Mouse (Mus musculus) midbrain, embryonic 13.5 days (tissue): ENCODE data around the gene Pan2. TPM values are rescaled to one million over a fixed set of nuclear protein-coding genes. Genes with fewer than 3 reads are reported as not detected.
"Not testable (repeated sequence)": the region's sequence is repeated elsewhere in the genome, so short reads cannot be mapped to it uniquely, and the experiment has no call there.

Experiments
- ATAC-seq: fragments of 200-750 bp; cut with Nextera tagmentation; 2 replicates; pipeline ENCODE4 v1.8.0; 2017; ENCODE audit warnings: mild to moderate bottlenecking, moderate TSS enrichment, moderate library complexity
- H3K27ac ChIP-seq: fragments of 300-500 bp; sonication (generic); 2 replicates; pipeline ENCODE4 v1.5.1; 2015; ENCODE audit warnings: inconsistent platforms, mild to moderate bottlenecking, moderate library complexity
- H3K27me3 ChIP-seq: fragments of 300-500 bp; sonication (generic); 2 replicates; pipeline ENCODE4 v1.6.1; 2015; ENCODE audit warnings: mild to moderate bottlenecking, inconsistent platforms
- H3K36me3 ChIP-seq: fragments of 300-500 bp; sonication (generic); 2 replicates; pipeline ENCODE4 v1.6.1; 2015; ENCODE audit warnings: mild to moderate bottlenecking, inconsistent platforms
- H3K4me1 ChIP-seq: fragments of 300-500 bp; sonication (generic); replicated peaks from 2 replicates; pipeline ENCODE4 v1.6.1; 2015; ENCODE audit warnings: inconsistent platforms
- H3K4me2 ChIP-seq: fragments of 300-500 bp; sonication (generic); replicated peaks from 2 replicates; pipeline ENCODE4 v1.6.1; 2015; ENCODE audit warnings: moderate library complexity, mild to moderate bottlenecking, inconsistent platforms
- H3K4me3 ChIP-seq: fragments of 300-500 bp; sonication (generic); replicated peaks from 2 replicates; pipeline ENCODE4 v1.5.1; 2015; ENCODE audit warnings: mild to moderate bottlenecking, inconsistent platforms
- H3K9ac ChIP-seq: fragments of 300-500 bp; sonication (generic); replicated peaks from 2 replicates; pipeline ENCODE4 v1.6.1; 2015; ENCODE audit warnings: mild to moderate bottlenecking, inconsistent platforms
- H3K9me3 ChIP-seq: fragments of 300-500 bp; sonication (generic); 2 replicates; pipeline ENCODE4 v1.6.1; 2016; ENCODE audit warnings: mild to moderate bottlenecking, inconsistent platforms
- WGBS: fragments of 180-500 bp; shearing (Covaris S2); methylation state at CpG from one replicate; pipeline ENCODE4 v1.1.7; 2015; 5-methylcytosine and 5-hydroxymethylcytosine counted together
- polyA plus RNA-seq: library from polyadenylated mRNA; unstranded; fragments of >200 nt; fragmentation: Nextera tagmentation; extraction: Ambion mirVana; gene quantifications from 2 replicates; pipeline ENCODE4 v1.2.1, GENCODE M21; 2015

Gene Pan2
- polyA plus RNA-seq, 1 experiment from 2014 or later = 30.4 TPM

DNA sequence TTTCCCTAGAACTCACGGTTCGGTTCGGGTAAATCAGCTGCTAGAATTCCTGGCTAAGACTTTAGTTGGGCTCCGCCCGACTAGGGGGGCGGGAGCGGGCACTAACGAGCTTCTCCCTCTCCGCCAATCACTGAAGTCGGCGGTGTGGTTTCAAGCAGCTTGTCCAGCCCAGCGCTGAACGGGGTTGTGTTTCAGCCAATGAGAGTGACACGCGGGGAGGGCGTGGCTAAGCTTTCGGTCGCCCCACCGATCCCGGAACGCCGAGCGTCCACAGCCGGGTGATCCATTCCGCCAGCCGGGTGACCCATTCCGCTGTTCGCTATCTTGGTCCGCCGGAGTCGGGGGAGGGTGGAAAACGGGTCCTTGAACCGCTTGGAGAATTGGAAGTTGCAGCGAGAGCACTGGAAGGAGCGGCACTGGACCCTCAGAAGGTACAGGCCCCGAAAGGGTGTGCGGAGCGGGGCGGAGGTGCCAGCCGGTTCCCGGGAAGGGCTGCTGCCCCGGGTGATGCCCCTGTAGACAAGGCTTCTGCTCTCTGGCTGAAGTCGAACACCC, 32.8 kb upstream of the Pan2 start, which contains the start of gene Stat2:
TSS of gene Stat2 (plus strand) at position 273 of the 555 bp plus-strand sequence.
- under 1% methylated on average over 43 of the region's 43 CpGs for WGBS
- 0 out of 2 replicates have a peak, but pooled peaks cover 7% of the 10 kb centered on the region for H3K27me3 ChIP-seq
- H3K27ac ChIP-seq = peak within 1 kb of the TSS; percentile 83
- H3K9ac ChIP-seq = peak within 1 kb of the TSS; percentile 76
- H3K36me3 ChIP-seq = no peaks in the 10 kb centered on the region
- H3K4me1 ChIP-seq = peaks cover 7% of the 10 kb centered on the region; the same call in 1 of the 2 replicates
- H3K9me3 ChIP-seq = no peaks in the 10 kb centered on the region
- peak within 1 kb of the TSS; percentile 81 for H3K4me3 ChIP-seq
- peak; percentile 99 for ATAC-seq
- H3K4me2 ChIP-seq = peak within 1 kb of the TSS; percentile 68

DNA sequence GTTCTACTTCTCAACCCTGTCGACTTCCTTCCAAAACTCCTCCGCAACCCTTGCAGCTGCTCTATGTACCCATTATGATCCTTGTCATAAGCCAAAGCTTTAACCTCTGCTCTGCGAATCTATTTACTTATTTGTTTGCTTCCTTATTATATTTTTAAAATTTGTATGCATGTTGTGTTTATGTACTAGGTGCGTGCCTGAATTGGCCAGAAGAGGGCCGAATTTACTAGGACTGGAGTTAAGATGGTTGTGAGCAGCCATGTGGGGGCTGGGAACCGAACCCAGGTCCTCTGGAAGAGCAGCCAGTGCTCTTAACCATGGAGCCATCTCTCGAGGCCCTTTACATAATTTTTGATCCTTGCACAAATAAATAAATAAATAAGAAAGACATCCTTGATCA, 32.3 kb upstream of the Pan2 start:
- Histone ChIP-seq H3K4me3 (peak overlapping the region; percentile 81), H3K9me3 (no peaks in the 10 kb centered on the region), H3K4me2 (peak overlapping the region; percentile 68), H3K36me3 (no peaks in the 10 kb centered on the region), H3K27ac (peak overlapping the region; percentile 83), H3K27me3 (0 out of 2 replicates have a peak, but pooled peaks cover 7% of the 10 kb centered on the region), H3K9ac (peak overlapping the region; percentile 76), H3K4me1 (peaks cover 7% of the 10 kb centered on the region; the same call in 1 of the 2 replicates)
- WGBS = 44% methylated on average over 7 of the region's 7 CpGs
- ATAC-seq = no peak

DNA sequence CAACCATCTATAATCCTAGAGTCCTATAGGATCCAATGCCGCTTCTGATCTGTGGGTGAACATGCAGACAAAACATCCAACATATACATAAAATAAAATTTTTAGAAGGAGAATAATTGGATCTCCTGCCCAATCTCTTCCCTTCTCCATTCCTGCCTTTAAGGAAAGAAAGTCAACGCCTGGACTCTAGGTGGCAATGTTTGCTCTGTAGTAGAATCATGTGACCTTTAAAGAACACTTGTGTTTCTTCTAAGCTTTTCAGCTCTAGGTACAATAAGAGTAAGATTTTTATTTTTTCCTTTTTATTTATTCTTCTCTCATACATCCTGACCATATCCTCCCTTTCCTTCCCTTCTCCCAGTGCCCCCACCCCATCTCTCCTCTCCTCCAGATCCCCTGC, 31.3 kb upstream of the Pan2 start:
- no peak overlapping the region for H3K9ac ChIP-seq
- WGBS = 58% methylated on average over 2 of the region's 2 CpGs
- H3K4me2 ChIP-seq = no peak overlapping the region
- ATAC-seq = no peak
- H3K4me3 ChIP-seq = no peak overlapping the region
- H3K4me1 ChIP-seq = peaks cover 7% of the 10 kb centered on the region; the same call in 1 of the 2 replicates
- no peaks in the 10 kb centered on the region for H3K9me3 ChIP-seq
- 0 out of 2 replicates have a peak, but pooled peaks cover 7% of the 10 kb centered on the region for H3K27me3 ChIP-seq
- H3K36me3 ChIP-seq = peaks cover 5% of the 10 kb centered on the region; the same call in 1 of the 2 replicates
- H3K27ac ChIP-seq = no peak overlapping the region

DNA sequence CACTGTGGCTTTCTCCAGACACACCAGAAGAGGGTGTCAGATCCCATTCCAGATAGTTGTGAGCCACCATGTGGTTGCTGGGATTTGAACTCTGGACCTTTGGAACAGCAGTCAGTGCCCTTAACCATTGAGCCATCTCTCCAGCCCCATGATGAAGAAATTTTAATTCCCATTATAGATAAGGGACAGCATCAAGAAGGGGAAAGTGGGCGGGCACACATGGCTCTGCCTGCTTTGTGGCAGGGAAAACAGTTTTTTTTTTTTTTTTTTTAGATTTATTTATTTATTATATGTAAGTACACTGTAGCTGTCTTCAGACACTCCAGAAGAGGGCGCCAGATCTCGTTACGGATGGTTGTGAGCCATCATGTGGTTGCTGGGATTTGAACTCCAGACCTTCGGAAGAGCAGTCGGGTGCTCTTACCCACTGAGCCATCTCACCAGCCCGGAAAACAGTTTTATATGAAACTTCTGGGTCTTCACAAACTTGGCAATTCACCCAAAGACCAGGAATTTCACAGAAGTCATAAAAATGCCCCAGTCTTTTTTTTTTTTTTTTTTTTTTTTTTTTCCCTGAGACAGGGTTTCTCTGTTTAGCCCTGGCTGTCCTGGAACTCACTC, 30.2 kb upstream of the Pan2 start:
- H3K9ac ChIP-seq, H3K4me3 ChIP-seq, ATAC-seq, H3K4me1 ChIP-seq, H3K27ac ChIP-seq, H3K4me2 ChIP-seq, H3K9me3 ChIP-seq, H3K27me3 ChIP-seq: not testable (repeated sequence)
- peaks cover 12% of the 10 kb centered on the region for H3K36me3 ChIP-seq
- 91% methylated on average over 5 of the region's 7 CpGs for WGBS

DNA sequence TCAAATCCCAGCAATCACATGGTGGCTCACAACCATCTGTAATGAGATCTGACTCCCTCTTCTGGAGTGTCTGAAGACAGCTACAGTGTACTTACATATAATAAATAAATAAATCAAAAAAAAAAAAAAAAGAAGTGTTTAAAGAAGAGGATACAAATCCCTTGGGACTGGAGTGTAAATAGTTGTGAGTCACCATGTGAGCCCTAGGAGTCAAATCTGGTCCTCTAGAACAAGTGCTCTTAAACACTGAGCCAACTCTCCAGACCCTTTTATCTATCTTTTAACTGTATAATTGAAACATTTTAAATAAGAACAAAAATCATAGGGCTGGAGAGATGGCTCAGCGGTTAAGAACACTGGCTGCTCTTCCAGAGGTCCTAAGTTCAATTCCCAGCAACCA, 27.8 kb upstream of the Pan2 start:
- H3K9me3 ChIP-seq, H3K4me2 ChIP-seq, H3K4me1 ChIP-seq, ATAC-seq, H3K27me3 ChIP-seq, H3K4me3 ChIP-seq, H3K27ac ChIP-seq, H3K9ac ChIP-seq: not testable (repeated sequence)
- 100% methylated on average over 1 of the region's 1 CpGs for WGBS
- peaks cover 27% of the 10 kb centered on the region for H3K36me3 ChIP-seq

DNA sequence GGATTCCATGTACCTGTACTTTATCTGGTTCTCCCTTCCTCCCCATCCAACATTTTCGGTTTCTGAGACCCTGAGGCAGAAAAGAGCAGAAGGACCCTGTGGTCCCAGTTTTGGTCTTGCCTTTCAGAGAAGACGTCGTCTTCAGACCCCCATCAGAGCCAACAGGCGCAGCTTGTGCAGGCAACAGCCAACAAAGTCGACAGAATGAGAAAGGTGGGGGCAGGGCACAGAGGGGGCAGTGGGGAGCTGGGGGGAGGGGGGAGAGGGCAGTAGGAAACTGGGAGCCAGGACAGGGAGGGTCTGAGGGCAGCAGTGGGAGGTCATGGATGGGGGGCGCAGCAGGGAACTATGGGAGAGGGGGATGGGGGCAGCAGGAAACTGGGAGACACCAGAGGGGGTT, 25.0 kb upstream of the Pan2 start:
- Histone ChIP-seq H3K9ac (no peak overlapping the region), H3K4me3 (no peak overlapping the region), H3K27me3 (no peaks in the 10 kb centered on the region), H3K9me3 (no peaks in the 10 kb centered on the region), H3K27ac (no peak overlapping the region), H3K4me2 (no peak overlapping the region), H3K4me1 (no peaks in the 10 kb centered on the region), H3K36me3 (peaks cover 53% of the 10 kb centered on the region)
- no peak for ATAC-seq
- WGBS = 60% methylated on average over 6 of the region's 6 CpGs

DNA sequence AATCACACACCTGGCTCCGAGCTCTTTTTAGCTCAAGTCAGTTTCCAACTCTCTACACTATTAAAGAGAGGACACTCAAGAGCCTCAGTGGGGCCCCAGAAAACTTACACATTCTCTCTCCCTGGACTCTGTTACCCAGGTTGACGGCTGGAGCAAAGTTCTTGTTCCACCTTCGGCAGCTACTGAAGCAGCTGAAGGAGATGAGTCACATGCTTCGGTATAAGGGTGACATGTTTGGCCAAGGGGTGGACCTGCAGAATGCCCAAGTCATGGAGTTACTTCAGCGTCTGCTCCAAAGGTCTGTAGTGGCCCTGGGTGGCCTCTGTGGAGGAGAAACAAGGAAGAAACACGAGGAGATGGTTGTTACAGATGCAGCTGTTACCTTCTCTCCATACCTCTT, 22.2 kb upstream of the Pan2 start:
- H3K36me3 ChIP-seq = peaks cover 75% of the 10 kb centered on the region

DNA sequence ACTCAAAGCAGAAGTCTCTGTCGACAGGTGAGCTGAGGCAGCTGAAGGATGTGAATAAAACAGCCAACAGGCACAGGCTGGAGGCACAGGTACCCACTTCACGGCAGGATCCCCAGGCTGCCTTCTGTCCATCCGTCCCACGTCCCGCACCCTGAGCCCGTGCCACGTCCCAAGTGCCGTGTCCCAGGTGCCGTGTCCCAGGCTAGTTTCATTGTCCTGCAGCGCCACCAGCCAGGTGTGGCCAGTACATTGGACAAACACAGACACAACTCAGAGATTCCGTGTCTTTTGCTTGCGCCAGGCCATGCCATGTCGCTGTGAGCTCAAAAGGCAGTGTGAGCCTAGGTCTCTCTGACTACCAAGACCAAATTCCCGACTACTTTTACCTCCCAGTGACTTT, 21.5 kb upstream of the Pan2 start:
- Histone ChIP-seq H3K27ac (no peak overlapping the region), H3K4me3 (no peak overlapping the region), H3K9me3 (no peaks in the 10 kb centered on the region), H3K4me2 (no peak overlapping the region), H3K9ac (no peak overlapping the region), H3K36me3 (peaks cover 78% of the 10 kb centered on the region), H3K27me3 (no peaks in the 10 kb centered on the region), H3K4me1 (no peaks in the 10 kb centered on the region)
- 96% methylated on average over 14 of the region's 14 CpGs for WGBS
- no peak for ATAC-seq

More for the DNA sequence above, 22.2 kb upstream of the Pan2 start:
- ATAC-seq = no peak
- Histone ChIP-seq H3K27me3 (no peaks in the 10 kb centered on the region), H3K9me3 (no peaks in the 10 kb centered on the region), H3K4me2 (no peak overlapping the region), H3K27ac (no peak overlapping the region), H3K4me3 (no peak overlapping the region), H3K4me1 (no peaks in the 10 kb centered on the region), H3K9ac (no peak overlapping the region)
- WGBS = 90% methylated on average over 6 of the region's 6 CpGs

DNA sequence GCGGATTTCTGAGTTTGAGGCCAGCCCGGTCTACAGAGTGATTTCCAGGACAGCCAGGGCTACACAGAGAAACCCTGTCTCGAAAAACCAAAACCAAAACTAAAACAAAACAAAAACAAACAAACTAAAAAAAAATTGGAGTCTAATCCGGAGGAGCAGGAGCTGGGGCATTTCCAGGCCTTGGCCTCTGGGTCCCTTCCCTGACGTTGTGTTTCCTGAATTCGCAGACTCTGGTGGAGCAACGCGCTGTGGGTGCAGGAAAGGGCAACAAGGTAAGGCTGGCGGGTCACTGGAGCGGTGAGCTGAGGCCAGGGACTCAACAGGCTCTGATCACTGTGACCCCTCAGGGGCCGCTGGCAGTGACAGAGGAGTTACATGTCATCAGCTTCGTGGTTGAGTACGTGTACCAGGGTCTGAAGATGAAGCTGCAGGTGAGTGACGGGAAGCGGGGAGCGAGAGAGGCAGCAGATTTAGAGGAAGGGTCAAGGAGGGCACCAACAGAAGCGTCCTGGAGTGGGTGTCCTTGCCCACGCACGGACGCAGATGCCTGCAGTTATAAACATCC, 20.2 kb upstream of the Pan2 start:
- H3K36me3 ChIP-seq = peaks cover 74% of the 10 kb centered on the region
- no peak for ATAC-seq

DNA sequence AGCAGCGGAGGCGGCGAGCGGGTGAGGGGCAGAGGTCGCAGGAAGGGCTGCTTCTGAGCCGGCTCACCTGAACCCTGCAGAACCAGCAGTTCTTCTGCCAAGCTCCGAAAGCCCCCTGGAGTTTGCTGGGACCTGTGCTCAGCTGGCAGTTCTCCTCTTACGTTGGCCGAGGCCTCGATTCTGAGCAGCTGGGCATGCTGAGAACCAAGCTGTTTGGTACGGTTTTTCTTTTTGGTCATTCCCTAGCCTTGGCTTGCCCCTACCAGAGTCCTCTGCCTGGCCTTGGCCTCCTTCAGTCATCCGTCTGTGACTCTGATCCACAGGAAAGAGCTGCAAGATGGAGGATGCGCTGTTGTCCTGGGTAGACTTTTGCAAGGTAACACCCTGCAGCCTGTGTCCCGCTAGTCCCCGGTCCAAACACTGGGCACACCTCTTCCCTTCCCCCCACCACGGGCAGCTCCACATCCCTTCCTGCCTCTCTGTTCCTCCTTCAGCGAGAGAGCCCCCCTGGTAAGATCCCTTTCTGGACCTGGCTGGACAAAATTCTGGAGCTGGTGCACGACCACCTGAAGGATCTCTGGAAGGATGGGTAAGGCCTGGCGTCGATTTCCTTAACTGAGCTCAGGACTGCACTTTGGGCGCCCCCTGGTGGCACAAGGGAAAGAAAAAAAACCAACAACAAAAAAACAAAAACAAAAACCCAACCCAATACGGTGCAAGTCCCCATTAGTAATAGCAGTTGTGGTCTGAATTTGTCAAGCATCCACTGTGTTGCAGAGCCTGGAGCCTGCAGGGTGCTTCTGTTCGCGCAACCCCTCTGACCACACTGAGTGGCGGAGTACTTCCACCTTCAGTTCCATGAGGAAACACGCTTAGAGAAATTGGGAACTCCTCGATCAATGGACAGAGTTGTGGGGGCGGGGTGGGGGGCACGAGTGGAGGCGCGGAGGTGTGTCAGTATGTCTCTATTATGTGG, 19.2 kb upstream of the Pan2 start:
- Histone ChIP-seq H3K9ac (no peak overlapping the region; the same call in 1 of the 2 replicates), H3K9me3 (no peaks in the 10 kb centered on the region), H3K27me3 (no peaks in the 10 kb centered on the region), H3K27ac (no peak overlapping the region), H3K4me3 (no peak overlapping the region), H3K4me1 (no peaks in the 10 kb centered on the region), H3K4me2 (no peak overlapping the region), H3K36me3 (peaks cover 73% of the 10 kb centered on the region)
- peak; percentile 70 for ATAC-seq
- 63% methylated on average over 31 of the region's 31 CpGs for WGBS

More for the DNA sequence above, 20.2 kb upstream of the Pan2 start:
- Histone ChIP-seq H3K4me3 (no peak overlapping the region), H3K27ac (no peak overlapping the region), H3K4me1 (no peaks in the 10 kb centered on the region), H3K27me3 (no peaks in the 10 kb centered on the region), H3K9ac (no peak overlapping the region), H3K9me3 (no peaks in the 10 kb centered on the region), H3K4me2 (no peak overlapping the region)
- 90% methylated on average over 20 of the region's 20 CpGs for WGBS

DNA sequence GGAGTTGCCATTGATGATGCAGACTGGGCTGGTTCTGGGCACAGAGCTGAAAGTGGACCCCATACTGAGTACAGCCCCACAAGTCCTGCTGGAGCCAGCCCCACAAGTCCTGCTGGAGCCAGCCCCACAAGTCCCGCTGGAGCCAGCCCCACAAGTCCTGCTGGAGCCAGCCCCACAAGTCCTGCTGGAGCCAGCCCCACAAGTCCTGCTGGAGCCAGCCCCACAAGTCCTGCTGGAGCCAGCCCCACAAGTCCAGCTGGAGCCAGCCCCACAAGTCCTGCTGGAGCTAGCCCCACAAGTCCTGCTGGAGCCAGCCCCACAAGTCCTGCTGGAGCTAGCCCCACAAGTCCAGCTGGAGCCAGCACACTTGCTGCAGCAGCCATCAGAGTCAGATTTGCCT, 12.5 kb upstream of the Pan2 start:
- not testable (repeated sequence) for H3K4me3 ChIP-seq, H3K27me3 ChIP-seq, ATAC-seq, H3K9ac ChIP-seq, H3K4me1 ChIP-seq, H3K9me3 ChIP-seq, H3K27ac ChIP-seq, H3K4me2 ChIP-seq
- H3K36me3 ChIP-seq = peaks cover 53% of the 10 kb centered on the region
- 65% methylated on average over 1 of the region's 1 CpGs for WGBS
